13 mouse cellular contexts compared by ENCODE assay signal in the genomic region with DNA sequence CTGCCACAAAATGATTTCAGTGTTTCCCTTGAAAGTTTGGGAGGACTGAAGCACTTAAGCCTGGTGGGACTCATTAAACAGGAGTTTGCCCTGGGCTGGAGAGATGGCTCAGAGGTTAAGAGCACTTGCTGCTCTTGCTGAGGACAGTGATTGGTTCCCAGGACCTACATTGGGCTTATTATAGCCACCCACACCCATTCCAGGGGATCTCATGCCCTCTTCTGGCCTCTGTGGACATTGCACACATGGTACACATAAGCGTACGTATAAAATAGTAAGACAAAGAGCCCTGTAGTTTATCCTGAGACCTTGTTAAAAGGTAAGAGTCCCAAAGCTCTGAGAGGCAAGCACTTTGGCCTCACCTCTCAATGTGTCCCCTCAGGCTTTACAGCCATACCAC. TPM values are rescaled to one million over a fixed set of nuclear protein-coding genes. Genes with fewer than 3 reads are reported as not detected.
A peak's percentile ranks its signal among the peaks of the same experiment; 100 is the strongest.
DNase-seq lines count a peak whose midpoint lies in the region; ATAC-seq and TF ChIP-seq lines count a peak whose summit lies in the region.
"Had no signal": no experiment of that assay in that cellular context is flagged by ENCODE, and none has a peak within 500 bp of the region (broad histone marks: within the 10 kb centered on the region; RNA-seq: fewer than 3 reads in every experiment).

No protein-coding gene starts in this region.

- no peaks in the 10 kb centered on the region for H3K27me3 ChIP-seq in kidney, postnatal 0 days (ENCODE audit: insufficient read depth, low read length)
- H3K27me3 ChIP-seq in midbrain, postnatal 0 days (ENCODE audit: insufficient read depth, low read length), result no peaks in the 10 kb centered on the region
- H3K27me3 ChIP-seq in midbrain, embryonic 11.5 days (ENCODE audit: control insufficient read depth, insufficient read depth, low read length), result no peaks in the 10 kb centered on the region; the same call in 1 of the 2 replicates

- H3K9ac ChIP-seq in kidney, postnatal 0 days (ENCODE audit: low read depth, low read length), result no peak overlapping the region
- no peak overlapping the region for H3K9ac ChIP-seq in midbrain, postnatal 0 days (replicated peaks; ENCODE audit: low read length, poor library complexity, severe bottlenecking)
- no peak overlapping the region for H3K9ac ChIP-seq in midbrain, embryonic 11.5 days (ENCODE audit: low read length)
- H3K9ac ChIP-seq: embryonic facial prominence, embryonic 15.5 days; kidney, embryonic 15.5 days had no signal

- no peak overlapping the region for H3K27ac ChIP-seq in kidney, postnatal 0 days
- no peak overlapping the region for H3K27ac ChIP-seq in midbrain, postnatal 0 days (ENCODE audit: low read depth, low read length)
- H3K27ac ChIP-seq in midbrain, embryonic 11.5 days (ENCODE audit: low read depth, low read length), result no peak overlapping the region
- H3K27ac ChIP-seq: embryonic facial prominence, embryonic 15.5 days; kidney, embryonic 15.5 days had no signal

- no peak overlapping the region for H3K4me2 ChIP-seq in kidney, postnatal 0 days (ENCODE audit: low read length)
- H3K4me2 ChIP-seq in midbrain, postnatal 0 days (ENCODE audit: low read depth, low read length, poor library complexity, severe bottlenecking), result no peak overlapping the region
- no peak overlapping the region for H3K4me2 ChIP-seq in midbrain, embryonic 11.5 days
- H3K4me2 ChIP-seq: embryonic facial prominence, embryonic 15.5 days; kidney, embryonic 15.5 days had no signal

- H3K36me3 ChIP-seq in kidney, postnatal 0 days (ENCODE audit: insufficient read depth, low read length), result no peaks in the 10 kb centered on the region
- no peaks in the 10 kb centered on the region for H3K36me3 ChIP-seq in midbrain, postnatal 0 days (ENCODE audit: insufficient read depth, low read length)
- H3K36me3 ChIP-seq in midbrain, embryonic 11.5 days (ENCODE audit: control insufficient read depth, insufficient read depth, low read length), result no peaks in the 10 kb centered on the region
- H3K36me3 ChIP-seq: embryonic facial prominence, embryonic 15.5 days; kidney, embryonic 15.5 days had no signal

- H3K9me3 ChIP-seq in kidney, postnatal 0 days (replicated peaks; ENCODE audit: low read length), result no peaks in the 10 kb centered on the region
- no peaks in the 10 kb centered on the region for H3K9me3 ChIP-seq in midbrain, postnatal 0 days (ENCODE audit: low read length)
- no peaks in the 10 kb centered on the region for H3K9me3 ChIP-seq in midbrain, embryonic 11.5 days (ENCODE audit: control insufficient read depth, low read length)
- H3K9me3 ChIP-seq: embryonic facial prominence, embryonic 15.5 days; kidney, embryonic 15.5 days had no signal

- TF ChIP-seq CTCF in kidney, postnatal 0 days (IDR thresholded peaks at IDR 0.05; ENCODE audit: low read depth), result peak; percentile 39; the same call in 1 of the 2 replicates
- peak; percentile 59 for TF ChIP-seq CTCF in midbrain, postnatal 0 days (IDR thresholded peaks at IDR 0.05)

- no peak for ATAC-seq in kidney, postnatal 0 days (replicated peaks; ENCODE audit: low FRiP score, low read depth)
- no peak for ATAC-seq in midbrain, postnatal 0 days (ENCODE audit: low FRiP score)
- no peak for ATAC-seq in midbrain, embryonic 11.5 days (ENCODE audit: low FRiP score)
- ATAC-seq in megakaryocyte-erythroid progenitor cell, adult 5-6 weeks (replicated peaks; ENCODE audit: low FRiP score, low TSS enrichment, poor library complexity, severe bottlenecking), result 0 out of 2 replicates have a peak, but pooled peaks have one; percentile 39
- ATAC-seq in frontal cortex, adult (ENCODE audit: low TSS enrichment), result no peak
- ATAC-seq: forebrain, embryonic 16.5 days had no signal

- H3K4me3 ChIP-seq in kidney, postnatal 0 days (replicated peaks; ENCODE audit: low read depth, low read length), result no peak overlapping the region
- H3K4me3 ChIP-seq in midbrain, postnatal 0 days (ENCODE audit: low read depth, low read length), result no peak overlapping the region
- no peak overlapping the region for H3K4me3 ChIP-seq in midbrain, embryonic 11.5 days (ENCODE audit: low read depth, low read length)
- H3K4me3 ChIP-seq: embryonic facial prominence, embryonic 15.5 days; kidney, embryonic 15.5 days had no signal

- DNase-seq in kidney, postnatal 0 days (ENCODE audit: low spot score), result no peak
- no peak for DNase-seq in kidney, adult 11 months
- no peak for DNase-seq in midbrain, postnatal 0 days (ENCODE audit: low spot score)
- DNase-seq in midbrain, embryonic 11.5 days (ENCODE audit: low spot score, missing footprints), result no peak
- DNase-seq in NIH3T3 (ENCODE audit: low read depth), result peak; percentile 24
- DNase-seq in ovary, postnatal 14 days (ENCODE audit: low spot score), result no peak
- DNase-seq: heart, adult 18-20 months; right cerebral cortex, adult 18-20 months had no signal

- 92% methylated on average over 2 of the region's 2 CpGs for WGBS in kidney, postnatal 0 days
- WGBS in midbrain, postnatal 0 days, result 95% methylated on average over 2 of the region's 2 CpGs
- 98% methylated on average over 2 of the region's 2 CpGs for WGBS in midbrain, embryonic 11.5 days

- no peaks in the 10 kb centered on the region for H3K4me1 ChIP-seq in kidney, postnatal 0 days (replicated peaks; ENCODE audit: insufficient read depth, low read length)
- H3K4me1 ChIP-seq in midbrain, postnatal 0 days (ENCODE audit: insufficient read depth, low read length), result peaks cover 6% of the 10 kb centered on the region; the same call in 1 of the 2 replicates
- peaks cover 23% of the 10 kb centered on the region for H3K4me1 ChIP-seq in midbrain, embryonic 11.5 days (ENCODE audit: control insufficient read depth, insufficient read depth, low read length)

RNA-seq across cellular contexts. Expression of gene Mfap3, which starts 31.8 kb away (rescaled TPM):
- polyA plus RNA-seq in kidney, postnatal 0 days (2015; fragmentation: Nextera tagmentation; extraction: Ambion mirVana), result 47.3 and 53.7 TPM in 2 replicates
- 47.8 and 51.0 TPM in 2 replicates for total RNA-seq in midbrain, postnatal 0 days (2014; rRNA removed)
- 52.4 and 53.1 TPM in 2 replicates for polyA plus RNA-seq in midbrain, postnatal 0 days (2015; fragmentation: Nextera tagmentation; extraction: Ambion mirVana)
- polyA plus RNA-seq in midbrain, embryonic 11.5 days (2014; fragmentation: Nextera tagmentation; extraction: Ambion mirVana), result 61.9 and 66.0 TPM in 2 replicates
- 11.8 and 13.9 TPM in 2 replicates for total RNA-seq in megakaryocyte-erythroid progenitor cell, adult 5-6 weeks (2014; fragmentation: Nextera tagmentation)
- 13.7 and 14.5 TPM in 2 replicates for total RNA-seq in megakaryocyte-erythroid progenitor cell, adult 5-6 weeks (2017)

RNA-seq across cellular contexts. Expression of gene Fam114a2, which starts 31.8 kb away (rescaled TPM):
- 70.1 and 70.9 TPM in 2 replicates for polyA plus RNA-seq in kidney, postnatal 0 days (2015; fragmentation: Nextera tagmentation; extraction: Ambion mirVana)
- total RNA-seq in midbrain, postnatal 0 days (2014; rRNA removed), result 29.5 and 46.4 TPM in 2 replicates
- polyA plus RNA-seq in midbrain, postnatal 0 days (2015; fragmentation: Nextera tagmentation; extraction: Ambion mirVana), result 50.9 and 51.1 TPM in 2 replicates
- polyA plus RNA-seq in midbrain, embryonic 11.5 days (2014; fragmentation: Nextera tagmentation; extraction: Ambion mirVana), result 52.5 and 56.4 TPM in 2 replicates
- total RNA-seq in megakaryocyte-erythroid progenitor cell, adult 5-6 weeks (2014; fragmentation: Nextera tagmentation), result 28.1 and 30.7 TPM in 2 replicates
- total RNA-seq in megakaryocyte-erythroid progenitor cell, adult 5-6 weeks (2017), result 37.5 and 39.0 TPM in 2 replicates
